Comparison of ENCODE assay signal across 8 mouse cellular contexts in the genomic region with DNA sequence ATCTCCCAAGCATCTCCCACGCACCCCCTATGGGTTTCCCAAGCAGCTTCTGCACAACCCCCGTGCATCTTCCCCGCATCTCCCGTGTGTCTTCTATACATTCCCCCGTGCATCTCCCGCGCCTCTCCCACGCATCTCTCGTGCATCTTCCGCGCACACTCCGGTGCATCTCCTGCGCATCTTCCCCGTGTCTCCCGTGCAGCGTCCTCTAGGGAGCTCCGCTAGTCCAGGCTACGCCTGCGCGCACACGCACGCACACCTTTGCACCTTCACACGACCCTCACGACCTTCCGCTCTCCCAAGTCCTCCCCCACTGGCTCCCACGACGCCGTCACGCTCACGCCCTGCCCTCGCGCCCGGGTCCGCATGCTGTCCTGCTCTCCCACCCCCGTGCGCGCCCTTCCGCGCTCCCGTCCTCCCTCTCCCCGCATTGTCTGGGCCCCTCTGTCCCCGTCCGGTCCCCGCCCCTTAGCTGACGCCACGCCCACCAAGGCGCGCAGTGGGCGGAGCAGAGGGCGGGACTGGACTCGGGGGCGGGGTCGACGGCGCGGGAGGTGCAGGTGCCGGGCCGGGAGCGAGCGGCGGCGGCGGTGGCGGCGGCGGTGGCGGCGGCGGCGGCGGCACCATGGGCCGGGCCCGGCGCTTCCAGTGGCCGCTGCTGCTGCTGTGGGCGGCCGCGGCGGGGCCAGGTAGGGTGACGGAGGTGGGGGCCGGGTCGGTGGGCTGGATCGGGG. TPM values are rescaled to one million over a fixed set of nuclear protein-coding genes. Genes with fewer than 3 reads are reported as not detected.
DNase-seq lines count a peak whose midpoint lies in the region; ATAC-seq and TF ChIP-seq lines count a peak whose summit lies in the region.

Gene Cadm4 (plus strand): TSS at position 550 of the 734 bp plus-strand sequence.

- H3K4me2 ChIP-seq in hindbrain, embryonic 16.5 days (ENCODE audit: low read length) = peak within 1 kb of the TSS; percentile 78

- H3K27ac ChIP-seq in gastrocnemius, adult 2 months = peak within 1 kb of the TSS; percentile 58
- H3K27ac ChIP-seq in hindbrain, embryonic 16.5 days (ENCODE audit: low read depth, low read length) = peak within 1 kb of the TSS; percentile 89

- H3K36me3 ChIP-seq in hindbrain, embryonic 16.5 days (ENCODE audit: control insufficient read depth, insufficient read depth, low read length) = no peaks in the 10 kb centered on the region

- H3K27me3 ChIP-seq in hindbrain, embryonic 16.5 days (replicated peaks; ENCODE audit: control insufficient read depth, insufficient read depth, low read length) = no peaks in the 10 kb centered on the region

- intact Hi-C loops in gastrocnemius, adult 2 months (cut with DNase I) = loop anchor here (2.0 to 5.0 kb wide), 2 partner anchors 23 to 66 kb away; partner anchors contain the start of genes Pinlyp and Xrcc1

- peak; percentile 84 for ATAC-seq in hindbrain, embryonic 16.5 days
- peak; percentile 81 for ATAC-seq in megakaryocyte, adult 5-6 weeks (ENCODE audit: poor library complexity, severe bottlenecking)

- DNase-seq in WW6 (ENCODE audit: low read depth, low spot score) = peak; percentile 74
- DNase-seq in cerebellum, postnatal 4 days (ENCODE audit: low spot score in 2 of 2) = peak; percentile 81 to 93
- DNase-seq in gastrocnemius, adult 2 months = peak; percentile 88
- peak; percentile 82 to 86 for DNase-seq in left cerebral cortex, adult 8-10 months (ENCODE audit: low spot score in 2 of 2)
- peak; percentile 93 to 94 for DNase-seq in right cerebral cortex, postnatal 10 days (ENCODE audit: low spot score in 2 of 2)
- DNase-seq in urinary bladder, postnatal 14 days (ENCODE audit: low spot score) = peak; percentile 83

- H3K9me3 ChIP-seq in hindbrain, embryonic 16.5 days (ENCODE audit: control insufficient read depth, low read length) = no peaks in the 10 kb centered on the region

- peaks cover 46% of the 10 kb centered on the region for H3K4me1 ChIP-seq in hindbrain, embryonic 16.5 days (ENCODE audit: control insufficient read depth, insufficient read depth, low read depth, low read length)

- no peak for TF ChIP-seq CTCF in gastrocnemius, adult 2 months (IDR thresholded peaks at IDR 0.05)

- peak within 1 kb of the TSS; percentile 84 for H3K4me3 ChIP-seq in gastrocnemius, adult 2 months
- H3K4me3 ChIP-seq in hindbrain, embryonic 16.5 days (ENCODE audit: low read length) = peak within 1 kb of the TSS; percentile 76

- peak within 1 kb of the TSS; percentile 93 for H3K9ac ChIP-seq in hindbrain, embryonic 16.5 days (ENCODE audit: low read depth, low read length)

- under 1% methylated on average over 76 of the region's 83 CpGs for whole genome bisulfite sequencing in hindbrain, embryonic 16.5 days

RNA-seq across cellular contexts. Expression of gene Cadm4, which starts in this region (rescaled TPM):
- total RNA-seq in gastrocnemius, adult 2 months (2021) = 1 to 10 TPM; 2.4 to 2.8 TPM
- polyA plus RNA-seq in hindbrain, embryonic 16.5 days (2015; fragmentation: Nextera tagmentation; extraction: Ambion mirVana) = 47.0 and 68.0 TPM in 2 replicates
- 100 to 1,000 TPM; 215 to 253 (median 239) TPM for total RNA-seq in left cerebral cortex, adult 8-10 months (2022)
- total RNA-seq in megakaryocyte, adult 5-6 weeks (2015) = not detected in 2 replicates
- total RNA-seq in megakaryocyte, adult 5-6 weeks (2017) = not detected in 2 replicates

Comparison
In these comparisons a context has a peak if more than half of its experiments do, and no peak if none do; other contexts are left out.
1. Peak in every context shown above with its lines: DNase-seq, ATAC-seq, H3K4me3 ChIP-seq and H3K27ac ChIP-seq.
2. RNA of gene Cadm4 (total RNA-seq): 215 to 253 TPM in left cerebral cortex, adult 8-10 months; 2.4 to 2.8 TPM in gastrocnemius, adult 2 months and not detected in megakaryocyte, adult 5-6 weeks; every median in the first group is over 10 times any median in the second.
3. Peak in ATAC-seq in megakaryocyte, adult 5-6 weeks; RNA of the gene not detected or under 1 TPM.